Mouse (Mus musculus) lung, postnatal 0 days (tissue): ENCODE measurements around the gene Ropn1l. TPM values are rescaled to one million over a fixed set of nuclear protein-coding genes. Genes with fewer than 3 reads are reported as not detected.

Experiments used
- ATAC-seq: fragments of 200-750 bp; cut with Nextera tagmentation; 2 replicates; pipeline ENCODE4 v1.8.0; 2017; ENCODE audit warnings: moderate library complexity
- DNase-seq: peaks from one replicate; pipeline ENCODE4 v3.0.0-alpha.2; 2016; ENCODE audit warnings: low spot score
- H3K27ac ChIP-seq: fragments of 300-500 bp; sonication (generic); 2 replicates; pipeline ENCODE4 v1.5.1; 2014; ENCODE audit warnings: antibody characterized with exemption, mild to moderate bottlenecking, low read length, mixed read lengths
- H3K27me3 ChIP-seq: fragments of 300-500 bp; sonication (generic); replicated peaks from 2 replicates; pipeline ENCODE4 v1.6.1; 2014; ENCODE audit warnings: low read length, mixed read lengths; ENCODE audit not compliant: insufficient read depth
- H3K36me3 ChIP-seq: fragments of 300-500 bp; sonication (generic); 2 replicates; pipeline ENCODE4 v1.6.1; 2014; ENCODE audit warnings: low read length, mixed read lengths; ENCODE audit not compliant: insufficient read depth
- H3K4me1 ChIP-seq: fragments of 300-500 bp; sonication (generic); 2 replicates; pipeline ENCODE4 v1.6.1; 2014; ENCODE audit warnings: antibody characterized with exemption, low read depth, low read length, mixed read lengths; ENCODE audit not compliant: insufficient read depth
- H3K4me2 ChIP-seq: fragments of 300-500 bp; sonication (generic); replicated peaks from 2 replicates; pipeline ENCODE4 v1.6.1; 2014; ENCODE audit warnings: low read depth, mild to moderate bottlenecking, low read length, moderate library complexity, mixed read lengths
- H3K4me3 ChIP-seq: fragments of 300-500 bp; sonication (generic); 2 replicates; pipeline ENCODE4 v1.5.1; 2014; ENCODE audit warnings: low read depth, low read length
- H3K9ac ChIP-seq: fragments of 300-500 bp; sonication (generic); replicated peaks from 2 replicates; pipeline ENCODE4 v1.6.1; 2014; ENCODE audit warnings: low read depth, mild to moderate bottlenecking
- H3K9me3 ChIP-seq: fragments of 300-500 bp; sonication (generic); 2 replicates; pipeline ENCODE4 v1.6.1; 2016; ENCODE audit warnings: low read length, mixed read lengths
- CTCF ChIP-seq: IDR thresholded peaks from 2 replicates; pipeline ENCODE4 v1.5.1; 2016; ENCODE audit warnings: antibody characterized with exemption, mild to moderate bottlenecking
- EP300 ChIP-seq: IDR thresholded peaks from 2 replicates; pipeline ENCODE4 v1.6.1; 2016; ENCODE audit warnings: antibody characterized with exemption, mild to moderate bottlenecking, control low read depth
- WGBS: fragments of 180-500 bp; shearing (Covaris S2); extraction: QIAGEN DNeasy Blood & Tissue Kit; methylation state at CpG from one replicate; pipeline ENCODE4 v1.1.7; 2014; 5-methylcytosine and 5-hydroxymethylcytosine counted together
- polyA plus RNA-seq: library from polyadenylated mRNA; unstranded; fragments of >200 nt; fragmentation: Nextera tagmentation; extraction: Ambion mirVana; gene quantifications from 2 replicates; pipeline ENCODE4 v1.2.1, GENCODE M21; 2015

The Ropn1l gene
- polyA plus RNA-seq, 1 experiment from 2014 or later = 7.4 TPM

DNA sequence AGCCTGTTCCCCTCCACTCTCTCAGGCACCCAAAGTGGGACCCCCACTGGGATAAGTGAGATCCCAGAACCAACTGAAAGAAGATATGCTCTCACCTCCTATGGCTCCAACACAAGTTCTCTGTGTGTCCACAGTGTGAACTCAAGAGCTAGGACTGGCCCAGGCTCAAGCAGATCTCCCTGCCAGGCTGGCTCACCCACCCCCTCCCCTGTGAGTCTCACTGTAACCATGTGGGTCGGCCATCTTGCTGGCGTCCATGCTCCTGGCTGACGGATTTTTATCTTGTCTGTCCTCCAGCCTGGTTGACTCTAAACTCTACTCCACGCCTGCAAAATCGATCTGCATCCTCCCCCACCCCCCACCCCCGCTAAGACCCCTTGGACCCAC, 36.1 kb downstream of the Ropn1l start:
- no peak for DNase-seq
- whole genome bisulfite sequencing = 36% methylated on average over 6 of the region's 6 CpGs
- Histone ChIP-seq H3K4me1 (peaks cover 5% of the 10 kb centered on the region; the same call in 1 of the 2 replicates), H3K27me3 (no peaks in the 10 kb centered on the region), H3K27ac (peak overlapping the region; percentile 71), H3K4me3 (no peak overlapping the region), H3K9ac (no peak overlapping the region), H3K9me3 (no peaks in the 10 kb centered on the region), H3K4me2 (0 out of 2 replicates have a peak overlapping the region, but pooled peaks have one; percentile 33), H3K36me3 (no peaks in the 10 kb centered on the region)
- ATAC-seq = peak; percentile 30
- TF ChIP-seq CTCF (peak; percentile 6; the same call in 1 of the 2 replicates), EP300 (no peak)

DNA sequence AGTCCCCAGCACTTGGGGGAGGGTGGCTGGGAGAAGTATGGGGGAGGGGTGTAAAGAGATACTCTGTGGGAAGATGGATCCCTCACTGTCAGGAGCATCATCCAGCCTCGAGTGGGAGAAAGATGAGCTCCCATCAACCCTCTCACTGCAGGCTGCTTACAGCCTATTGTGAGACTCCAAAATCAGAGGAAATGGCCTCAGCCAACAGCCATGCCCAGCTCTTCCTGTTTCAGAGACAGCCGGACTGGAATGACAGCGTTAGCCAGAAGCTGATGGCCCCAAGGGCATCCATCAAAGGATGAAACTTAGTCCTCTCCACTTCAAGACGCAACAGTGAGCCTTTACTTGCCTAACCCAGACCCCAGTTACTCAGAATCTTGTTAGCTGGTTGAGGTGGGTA, 38.4 kb downstream of the Ropn1l start:
- Histone ChIP-seq H3K9me3 (no peaks in the 10 kb centered on the region), H3K9ac (no peak overlapping the region), H3K4me2 (no peak overlapping the region), H3K27me3 (no peaks in the 10 kb centered on the region), H3K4me1 (peaks cover 5% of the 10 kb centered on the region; the same call in 1 of the 2 replicates), H3K36me3 (no peaks in the 10 kb centered on the region), H3K4me3 (no peak overlapping the region), H3K27ac (peak overlapping the region; percentile 22)
- peak; percentile 52 for ATAC-seq
- DNase-seq = peak; percentile 50
- TF ChIP-seq CTCF = no peak
- peak; percentile 65 for TF ChIP-seq EP300
- WGBS = 42% methylated on average over 4 of the region's 4 CpGs

DNA sequence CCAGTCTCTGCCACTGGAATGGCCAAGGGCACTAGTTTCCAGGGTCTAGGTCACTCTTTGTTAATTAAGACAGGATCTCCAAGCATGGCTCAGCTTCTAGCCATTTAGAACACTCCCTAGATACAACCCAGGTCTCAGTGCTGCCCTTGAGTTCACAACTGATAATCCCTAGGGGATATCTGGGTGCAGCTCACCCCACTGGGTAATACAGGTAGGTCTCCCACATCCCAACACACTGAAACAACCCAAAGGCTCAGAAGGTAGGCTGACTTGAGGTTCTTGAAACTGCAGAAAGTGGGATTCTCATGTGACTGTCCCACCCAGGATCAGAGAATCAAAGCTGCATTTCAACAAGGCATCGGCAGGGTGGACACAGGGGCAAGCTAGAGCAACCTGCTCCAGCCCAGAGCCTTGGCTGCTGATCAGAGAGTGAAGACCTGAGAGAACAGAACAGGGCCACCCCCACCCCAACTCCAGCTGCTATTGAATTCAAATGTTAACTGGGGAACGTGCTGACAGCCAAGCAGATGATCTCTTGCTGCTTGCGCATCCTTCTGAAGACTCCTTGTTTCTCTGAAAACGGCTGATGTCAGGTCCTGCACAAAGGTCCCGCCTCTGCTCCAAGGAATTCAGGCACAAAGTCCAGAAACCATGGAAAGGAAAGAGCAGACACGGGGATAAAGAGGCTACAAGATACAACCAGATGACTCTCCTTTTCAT, 39.2 kb downstream of the Ropn1l start:
- no peak for ATAC-seq
- DNase-seq = no peak
- H3K27ac ChIP-seq = peak overlapping the region; percentile 9; the same call in 1 of the 2 replicates
- H3K4me2 ChIP-seq = no peak overlapping the region
- 55% methylated on average over 6 of the region's 6 CpGs for WGBS
- H3K9ac ChIP-seq = no peak overlapping the region
- H3K9me3 ChIP-seq = no peaks in the 10 kb centered on the region
- no peak overlapping the region for H3K4me3 ChIP-seq
- H3K4me1 ChIP-seq = peaks cover 5% of the 10 kb centered on the region; the same call in 1 of the 2 replicates
- no peaks in the 10 kb centered on the region for H3K27me3 ChIP-seq
- H3K36me3 ChIP-seq = no peaks in the 10 kb centered on the region
- TF ChIP-seq EP300 = no peak
- no peak for TF ChIP-seq CTCF

- WGBS = 87% methylated on average over 6 of the region's 6 CpGs
- H3K27ac ChIP-seq = no peak overlapping the region
- H3K9ac ChIP-seq = no peak overlapping the region
- H3K36me3 ChIP-seq = no peaks in the 10 kb centered on the region
- DNase-seq = no peak
- no peaks in the 10 kb centered on the region for H3K9me3 ChIP-seq
- TF ChIP-seq CTCF (no peak), EP300 (no peak)
- H3K4me2 ChIP-seq = no peak overlapping the region
- no peak for ATAC-seq
- H3K4me3 ChIP-seq = no peak overlapping the region
- peaks cover 4% of the 10 kb centered on the region; the same call in 1 of the 2 replicates for H3K4me1 ChIP-seq
- no peaks in the 10 kb centered on the region for H3K27me3 ChIP-seq
Measured at GRCm38 (mm10) chr15:31413662-31414061, 39.9 kb downstream of the Ropn1l start.

GRCm38 (mm10) chr15:31412933-31413332, 40.6 kb downstream of the Ropn1l start:
- peak; percentile 46 for ATAC-seq
- H3K4me3 ChIP-seq = no peak overlapping the region
- peak; percentile 87 for TF ChIP-seq EP300
- TF ChIP-seq CTCF = no peak
- no peak overlapping the region for H3K4me2 ChIP-seq
- peak; percentile 61 for DNase-seq
- 21% methylated on average over 3 of the region's 3 CpGs for WGBS
- no peaks in the 10 kb centered on the region for H3K27me3 ChIP-seq
- no peaks in the 10 kb centered on the region for H3K9me3 ChIP-seq
- no peaks in the 10 kb centered on the region for H3K4me1 ChIP-seq
- no peak overlapping the region for H3K9ac ChIP-seq
- H3K27ac ChIP-seq = peak overlapping the region; percentile 66; the same call in 1 of the 2 replicates
- H3K36me3 ChIP-seq = no peaks in the 10 kb centered on the region

DNA sequence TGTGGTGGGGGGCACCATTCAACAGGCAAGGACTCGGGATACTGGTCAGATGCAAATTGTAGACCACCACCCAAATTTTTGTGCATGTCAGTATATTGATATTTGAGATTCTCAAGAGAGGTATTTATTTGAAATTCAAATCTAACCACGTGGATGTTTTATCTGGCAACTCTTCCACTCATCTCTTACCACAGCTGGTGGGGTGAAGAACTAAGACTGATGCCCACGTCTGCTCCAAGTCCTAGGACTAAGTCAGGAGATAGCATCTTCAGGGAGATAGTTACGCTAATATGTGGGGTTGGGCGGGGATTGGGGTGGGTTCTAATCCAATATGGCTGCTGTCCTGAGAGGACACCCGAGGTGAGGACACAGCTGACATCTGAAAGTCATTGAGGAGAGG, 41.1 kb downstream of the Ropn1l start:
- no peak overlapping the region for H3K9ac ChIP-seq
- H3K27ac ChIP-seq = peak overlapping the region; percentile 66; the same call in 1 of the 2 replicates
- DNase-seq (no peak), ATAC-seq (no peak)
- H3K4me1 ChIP-seq = no peaks in the 10 kb centered on the region
- no peak overlapping the region for H3K4me3 ChIP-seq
- TF ChIP-seq EP300 (no peak), CTCF (no peak)
- H3K9me3 ChIP-seq = no peaks in the 10 kb centered on the region
- 66% methylated on average over 6 of the region's 6 CpGs for WGBS
- no peaks in the 10 kb centered on the region for H3K27me3 ChIP-seq
- no peaks in the 10 kb centered on the region for H3K36me3 ChIP-seq
- H3K4me2 ChIP-seq = no peak overlapping the region
